Mouse (Mus musculus) neural tube, embryonic 10.5 days (tissue): ENCODE results near the gene Zfp119a.
"Not testable (repeated sequence)": the region's sequence is repeated elsewhere in the genome, so short reads cannot be mapped to it uniquely, and the experiment has no call there.

Experiments used
- DNase-seq: peaks from one replicate; pipeline ENCODE4 v3.0.0-alpha.2; 2017; ENCODE audit warnings: low spot score; ENCODE audit errors: extremely low spot score

Zfp119a gene

GRCm38 (mm10) chr17:55878636-55879369 is at the start of gene Zfp119a:
Gene Zfp119a (minus strand): TSS chr17:55878930.
- peak; percentile 82 for DNase-seq

GRCm38 (mm10) chr17:55906669-55907068 is 27.9 kb upstream of the Zfp119a start:
- no peak for DNase-seq

- DNase-seq, result no peak
Measured at GRCm38 (mm10) chr17:55904131-55904530, 25.4 kb upstream of the Zfp119a start.

- DNase-seq, result no peak
Measured at GRCm38 (mm10) chr17:55903687-55904086, 25.0 kb upstream of the Zfp119a start.

GRCm38 (mm10) chr17:55903087-55903486 is 24.4 kb upstream of the Zfp119a start:
- DNase-seq, result no peak

- DNase-seq, result not testable (repeated sequence)
Measured at GRCm38 (mm10) chr17:55892406-55892955, 13.8 kb upstream of the Zfp119a start.

GRCm38 (mm10) chr17:55884912-55885311 is 6.2 kb upstream of the Zfp119a start:
- no peak for DNase-seq

GRCm38 (mm10) chr17:55883631-55884030 is 4.9 kb upstream of the Zfp119a start:
- DNase-seq, result no peak

GRCm38 (mm10) chr17:55878282-55878635 is 471 bp downstream of the Zfp119a start:
- DNase-seq, result peak; percentile 24

GRCm38 (mm10) chr17:55877184-55877583 is 1.5 kb downstream of the Zfp119a start:
- DNase-seq, result no peak

GRCm38 (mm10) chr17:55843067-55843466 is 35.7 kb downstream of the Zfp119a start:
- DNase-seq, result no peak

GRCm38 (mm10) chr17:55821566-55821965 is 57.2 kb downstream of the Zfp119a start:
- DNase-seq, result no peak

- DNase-seq, result no peak
Measured at GRCm38 (mm10) chr17:55816853-55817252, 61.9 kb downstream of the Zfp119a start.
